Mouse (Mus musculus) lung, postnatal 25 days (tissue): ENCODE data around the gene Eif2ak2.
A peak's percentile ranks its signal among the peaks of the same experiment; 100 is the strongest.

Experiments used
- DNase-seq: peaks from one replicate; pipeline ENCODE4 v3.0.0; 2022; ENCODE audit warnings: low spot score

Eif2ak2 gene

DNA sequence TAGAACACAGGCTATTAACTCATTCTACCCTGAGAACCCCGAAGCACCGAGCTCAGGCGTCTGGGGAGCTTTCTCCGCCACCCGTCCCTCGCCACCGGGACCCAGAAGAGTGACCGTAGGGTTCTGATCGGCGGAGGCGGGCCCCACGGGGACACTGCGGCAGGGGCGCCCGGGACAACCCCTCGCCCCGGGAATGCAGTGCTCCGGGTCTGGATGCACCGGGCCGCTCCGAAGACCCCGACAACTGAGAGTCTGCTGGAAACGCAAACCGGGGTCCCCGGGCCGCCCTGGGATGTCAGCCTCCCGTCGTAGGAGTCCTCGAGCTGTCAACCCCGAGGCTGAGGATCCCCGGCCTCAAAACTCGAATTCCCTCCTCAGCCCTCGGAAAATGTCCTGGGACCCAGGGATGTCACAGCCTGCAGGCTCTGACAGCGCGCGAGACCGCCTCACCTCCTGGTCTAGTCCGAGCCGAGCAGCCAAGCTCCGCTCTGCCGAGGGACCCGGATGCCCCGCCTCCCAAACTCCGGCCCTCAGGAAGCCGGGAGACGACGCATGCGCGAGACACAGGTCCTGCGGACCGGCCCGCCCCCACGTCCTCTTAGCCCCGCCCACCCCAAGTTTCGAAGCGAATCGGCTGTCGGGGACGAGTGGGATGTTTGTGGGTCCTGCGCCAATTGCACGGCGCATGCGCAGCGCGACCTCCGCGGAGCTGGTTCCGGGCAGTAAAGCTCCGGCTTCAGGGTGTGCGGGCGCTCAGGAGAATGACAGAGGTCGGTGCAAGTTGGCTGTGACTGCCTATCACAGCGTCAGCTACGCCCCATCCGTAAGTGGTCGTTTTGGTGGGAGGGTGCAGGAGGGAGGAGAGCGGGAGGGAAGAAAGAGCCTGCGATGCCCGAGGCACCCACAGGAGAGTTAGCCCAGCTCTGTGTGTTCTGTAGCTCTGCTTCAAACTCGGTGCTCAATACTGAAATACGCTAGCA is 47.2 kb downstream of the Eif2ak2 start, which contains the start of the genes Heatr5b and Gpatch11:
Heatr5b (minus strand) TSS at position 509 of the 980 bp plus-strand sequence.
Gpatch11 (plus strand) TSS at position 712 of the 980 bp plus-strand sequence.
- peak; percentile 98 for DNase-seq

DNA sequence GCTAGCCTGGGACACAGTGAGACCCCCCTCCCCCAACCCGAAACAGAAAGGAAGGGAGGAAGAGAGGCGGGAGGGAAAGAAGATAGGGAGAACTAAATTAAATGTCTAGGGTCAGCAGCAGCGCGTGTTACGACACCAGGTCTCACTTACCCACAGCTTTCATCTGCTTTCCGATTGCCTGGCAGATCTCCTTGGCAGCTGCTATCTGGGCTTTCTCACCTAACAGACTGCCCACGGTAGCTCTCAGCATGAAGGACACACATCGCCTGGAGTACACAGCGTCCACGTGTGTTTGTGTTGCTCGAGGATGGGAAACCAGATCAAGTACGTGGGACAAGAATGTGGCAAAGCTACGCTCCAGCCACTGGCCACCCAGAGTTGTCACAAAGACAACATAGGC is 58.0 kb downstream of the Eif2ak2 start:
- DNase-seq: no peak

DNA sequence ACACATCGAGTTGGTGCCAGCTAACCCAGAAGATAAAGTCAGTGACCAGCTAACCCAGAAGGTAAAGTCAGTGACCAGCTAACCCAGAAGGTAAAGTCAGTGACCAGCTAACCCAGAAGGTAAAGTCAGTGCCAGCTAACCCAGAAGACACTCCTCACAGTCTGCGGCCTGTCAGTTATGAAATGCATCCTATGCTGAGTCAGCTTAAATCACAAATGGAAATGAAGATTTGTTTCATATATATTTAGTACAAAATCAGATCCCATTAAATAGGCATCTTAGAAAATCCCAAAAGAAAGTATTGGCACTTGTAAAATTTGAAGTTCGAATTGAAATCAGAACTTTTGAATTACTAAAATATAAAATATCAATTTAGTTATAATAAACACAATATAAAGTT is 72.8 kb downstream of the Eif2ak2 start:
- DNase-seq: no peak

DNA sequence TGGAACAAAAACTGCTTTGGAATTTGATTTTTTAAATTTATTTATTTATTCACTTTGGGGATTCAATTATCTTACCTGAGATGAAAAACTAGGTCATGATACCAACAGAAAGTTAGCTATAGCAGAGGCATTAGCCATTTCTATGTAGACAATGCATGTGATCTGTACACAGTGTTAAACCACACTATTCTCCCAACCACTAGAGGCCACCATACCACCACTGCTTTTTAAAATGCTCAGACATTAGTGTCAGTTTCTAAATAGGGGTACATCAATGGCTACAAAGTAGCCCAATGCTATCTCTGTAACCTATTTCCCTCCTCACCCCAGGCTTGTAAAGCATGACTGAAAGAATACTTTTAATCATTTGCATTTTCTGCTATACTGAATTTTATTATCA is 73.4 kb downstream of the Eif2ak2 start:
- no peak for DNase-seq
